Mouse (Mus musculus) limb, embryonic 11.5 days (tissue): ENCODE measurements around the gene Ap2b1. TPM values are rescaled to one million over a fixed set of nuclear protein-coding genes. Genes with fewer than 3 reads are reported as not detected.

Source experiments
- ATAC-seq: fragments of 200-750 bp; cut with Nextera tagmentation; 2 replicates; pipeline ENCODE4 v1.8.0; 2017; ENCODE audit warnings: low read depth; ENCODE audit not compliant: insufficient number of reproducible peaks, low FRiP score, low TSS enrichment
- DNase-seq: peaks from one replicate; pipeline ENCODE4 v3.0.0-alpha.2; 2015; ENCODE audit warnings: low spot score
- H3K27ac ChIP-seq: fragments of 300-500 bp; sonication (generic); replicated peaks from 2 replicates; pipeline ENCODE4 v1.5.1; 2014; ENCODE audit warnings: low read depth, mild to moderate bottlenecking, low read length
- H3K27me3 ChIP-seq: fragments of 300-500 bp; sonication (generic); 2 replicates; pipeline ENCODE4 v1.6.1; 2014; ENCODE audit warnings: mild to moderate bottlenecking, low read length, mixed read lengths; ENCODE audit not compliant: control insufficient read depth, insufficient read depth
- H3K36me3 ChIP-seq: fragments of 300-500 bp; sonication (generic); 2 replicates; pipeline ENCODE4 v1.6.1; 2014; ENCODE audit warnings: mild to moderate bottlenecking, low read length, moderate library complexity, mixed read lengths; ENCODE audit not compliant: control insufficient read depth, insufficient read depth
- H3K4me1 ChIP-seq: fragments of 300-500 bp; sonication (generic); 2 replicates; pipeline ENCODE4 v1.6.1; 2014; ENCODE audit warnings: low read length, mixed read lengths; ENCODE audit not compliant: control insufficient read depth, insufficient read depth
- H3K4me2 ChIP-seq: fragments of 300-500 bp; sonication (generic); 2 replicates; pipeline ENCODE4 v1.6.1; 2014; ENCODE audit warnings: low read depth, mild to moderate bottlenecking, moderate library complexity; ENCODE audit not compliant: severe bottlenecking
- H3K4me3 ChIP-seq: fragments of 300-500 bp; sonication (generic); 2 replicates; pipeline ENCODE4 v1.5.1; 2014; ENCODE audit warnings: low read depth, low read length
- H3K9ac ChIP-seq: fragments of 300-500 bp; sonication (generic); 2 replicates; pipeline ENCODE4 v1.6.1; 2014; ENCODE audit warnings: mild to moderate bottlenecking, low read length
- H3K9me3 ChIP-seq: fragments of 300-500 bp; sonication (generic); 2 replicates; pipeline ENCODE4 v1.6.1; 2016; ENCODE audit warnings: low read length; ENCODE audit not compliant: control insufficient read depth
- WGBS: fragments of 180-500 bp; shearing (Covaris S2); extraction: QIAGEN DNeasy Blood & Tissue Kit; methylation state at CpG from one replicate; pipeline ENCODE4 v1.1.7; 2014; 5-methylcytosine and 5-hydroxymethylcytosine counted together
- polyA plus RNA-seq: library from polyadenylated mRNA; unstranded; fragments of >200 nt; fragmentation: Nextera tagmentation; extraction: Ambion mirVana; gene quantifications from 2 replicates; pipeline ENCODE4 v1.2.1, GENCODE M21; 2014

Gene Ap2b1
- polyA plus RNA-seq, 1 experiment from 2014 or later = 72.1 TPM

- Histone ChIP-seq H3K27me3 (no peaks in the 10 kb centered on the region), H3K9ac (no peak overlapping the region), H3K4me2 (no peak overlapping the region), H3K27ac (no peak overlapping the region), H3K4me1 (no peaks in the 10 kb centered on the region), H3K9me3 (no peaks in the 10 kb centered on the region), H3K36me3 (no peaks in the 10 kb centered on the region), H3K4me3 (no peak overlapping the region)
- DNase-seq (no peak), ATAC-seq (no peak)
- WGBS = 79% methylated on average over 4 of the region's 4 CpGs
Measured at GRCm38 (mm10) chr11:83279024-83279423, 19.8 kb upstream of the Ap2b1 start.

GRCm38 (mm10) chr11:83279691-83280090 is 19.1 kb upstream of the Ap2b1 start:
- WGBS = 79% methylated on average over 6 of the region's 6 CpGs
- H3K9me3 ChIP-seq = no peaks in the 10 kb centered on the region
- no peaks in the 10 kb centered on the region for H3K4me1 ChIP-seq
- H3K9ac ChIP-seq = no peak overlapping the region
- H3K27ac ChIP-seq = no peak overlapping the region
- ATAC-seq (no peak), DNase-seq (no peak)
- H3K4me3 ChIP-seq = no peak overlapping the region
- H3K27me3 ChIP-seq = no peaks in the 10 kb centered on the region
- no peak overlapping the region for H3K4me2 ChIP-seq
- H3K36me3 ChIP-seq = no peaks in the 10 kb centered on the region

GRCm38 (mm10) chr11:83282084-83282483 is 16.7 kb upstream of the Ap2b1 start:
- H3K4me2 ChIP-seq = no peak overlapping the region
- H3K9me3 ChIP-seq = no peaks in the 10 kb centered on the region
- H3K4me3 ChIP-seq = no peak overlapping the region
- DNase-seq = no peak
- no peak overlapping the region for H3K27ac ChIP-seq
- H3K27me3 ChIP-seq = no peaks in the 10 kb centered on the region
- WGBS = 50% methylated on average over 2 of the region's 2 CpGs
- no peak for ATAC-seq
- no peaks in the 10 kb centered on the region for H3K36me3 ChIP-seq
- H3K4me1 ChIP-seq = no peaks in the 10 kb centered on the region
- H3K9ac ChIP-seq = no peak overlapping the region

GRCm38 (mm10) chr11:83285627-83286026 is 13.2 kb upstream of the Ap2b1 start:
- Histone ChIP-seq H3K27me3 (no peaks in the 10 kb centered on the region), H3K27ac (no peak overlapping the region), H3K4me1 (no peaks in the 10 kb centered on the region), H3K4me3 (no peak overlapping the region), H3K4me2 (no peak overlapping the region), H3K9ac (no peak overlapping the region), H3K36me3 (no peaks in the 10 kb centered on the region), H3K9me3 (no peaks in the 10 kb centered on the region)
- ATAC-seq (no peak), DNase-seq (no peak)
- 94% methylated on average over 4 of the region's 4 CpGs for WGBS

GRCm38 (mm10) chr11:83286566-83286965 is 12.3 kb upstream of the Ap2b1 start, which contains the start of gene Slfn14:
TSS of gene Slfn14 (minus strand) at chr11:83286726.
- Histone ChIP-seq H3K27ac (no peak within 1 kb of the TSS), H3K36me3 (no peaks in the 10 kb centered on the region), H3K27me3 (no peaks in the 10 kb centered on the region), H3K9ac (no peak within 1 kb of the TSS), H3K4me1 (no peaks in the 10 kb centered on the region), H3K4me2 (no peak within 1 kb of the TSS), H3K4me3 (no peak within 1 kb of the TSS), H3K9me3 (no peaks in the 10 kb centered on the region)
- 72% methylated on average over 1 of the region's 1 CpGs for WGBS
- no peak for ATAC-seq
- DNase-seq = no peak

- H3K9ac ChIP-seq = no peak overlapping the region
- no peak overlapping the region for H3K4me3 ChIP-seq
- no peaks in the 10 kb centered on the region for H3K36me3 ChIP-seq
- no peak for DNase-seq
- ATAC-seq = no peak
- H3K27me3 ChIP-seq = no peaks in the 10 kb centered on the region
- H3K4me2 ChIP-seq = no peak overlapping the region
- H3K4me1 ChIP-seq = peaks cover 3% of the 10 kb centered on the region; the same call in 1 of the 2 replicates
- 92% methylated on average over 5 of the region's 5 CpGs for WGBS
- no peaks in the 10 kb centered on the region for H3K9me3 ChIP-seq
- no peak overlapping the region for H3K27ac ChIP-seq
Measured at GRCm38 (mm10) chr11:83289036-83289435, 9.8 kb upstream of the Ap2b1 start.

GRCm38 (mm10) chr11:83289633-83290032 is 9.2 kb upstream of the Ap2b1 start:
- 79% methylated on average over 2 of the region's 2 CpGs for WGBS
- Histone ChIP-seq H3K4me1 (peaks cover 3% of the 10 kb centered on the region; the same call in 1 of the 2 replicates), H3K36me3 (no peaks in the 10 kb centered on the region), H3K4me2 (no peak overlapping the region), H3K27me3 (no peaks in the 10 kb centered on the region), H3K27ac (no peak overlapping the region), H3K9ac (no peak overlapping the region), H3K4me3 (no peak overlapping the region), H3K9me3 (no peaks in the 10 kb centered on the region)
- DNase-seq (no peak), ATAC-seq (no peak)

GRCm38 (mm10) chr11:83291375-83292250 is 7.2 kb upstream of the Ap2b1 start:
- no peaks in the 10 kb centered on the region for H3K9me3 ChIP-seq
- DNase-seq = peak; percentile 93
- H3K4me2 ChIP-seq = peak overlapping the region; percentile 88
- H3K27ac ChIP-seq = peak overlapping the region; percentile 42; the same call in 1 of the 2 replicates
- peak overlapping the region; percentile 68 for H3K4me3 ChIP-seq
- H3K27me3 ChIP-seq = no peaks in the 10 kb centered on the region
- ATAC-seq = peak; percentile 99
- peaks cover 3% of the 10 kb centered on the region; the same call in 1 of the 2 replicates for H3K4me1 ChIP-seq
- H3K9ac ChIP-seq = peak overlapping the region; percentile 84
- WGBS = under 1% methylated on average over 38 of the region's 38 CpGs
- no peaks in the 10 kb centered on the region; the same call in 1 of the 2 replicates for H3K36me3 ChIP-seq
